Mouse (Mus musculus) spleen, postnatal 14 days (tissue): ENCODE measurements around the gene Rilpl1.
A peak's percentile ranks its signal among the peaks of the same experiment; 100 is the strongest.

Experiments used
- DNase-seq, 2 experiments: peaks; one replicate each; pipeline ENCODE4 v3.0.0; 2021 to 2022; ENCODE audit warnings: low spot score in 2 of 2

Rilpl1 gene

DNA sequence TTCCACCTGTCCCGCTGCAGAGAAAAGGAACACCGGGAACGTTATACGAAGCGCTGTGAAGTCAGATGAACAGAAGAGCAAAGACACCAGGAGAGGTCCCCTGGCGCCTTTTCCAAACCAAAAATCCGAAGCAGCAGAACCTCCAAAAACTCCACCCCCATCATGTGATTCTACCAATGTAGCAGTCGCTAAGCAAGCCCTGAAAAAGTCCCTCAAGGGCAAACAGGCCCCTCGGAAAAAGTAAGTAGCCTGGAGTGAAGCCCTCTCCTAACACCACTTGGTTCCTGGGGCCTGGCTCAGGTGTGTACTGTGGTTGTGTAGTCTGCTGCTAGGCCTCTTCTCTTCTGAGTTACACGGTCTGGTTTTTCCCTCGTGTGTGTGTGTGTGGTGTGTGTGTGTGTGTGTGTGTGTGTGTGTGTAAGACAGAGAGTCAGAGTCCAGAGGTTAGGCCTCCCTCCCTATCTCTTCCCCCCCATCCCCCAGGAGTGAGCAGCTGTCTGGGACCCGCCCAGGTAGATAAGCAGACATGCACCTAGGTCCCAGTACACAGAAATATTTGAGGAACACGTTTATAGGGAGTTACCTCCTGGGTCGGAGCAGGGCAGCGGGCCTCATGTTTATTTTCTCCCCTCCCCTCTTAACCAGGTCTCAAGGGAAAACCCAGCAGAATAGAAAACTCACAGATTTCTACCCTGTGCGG lies 80.4 kb downstream of the Rilpl1 start:
- no peak for DNase-seq

DNA sequence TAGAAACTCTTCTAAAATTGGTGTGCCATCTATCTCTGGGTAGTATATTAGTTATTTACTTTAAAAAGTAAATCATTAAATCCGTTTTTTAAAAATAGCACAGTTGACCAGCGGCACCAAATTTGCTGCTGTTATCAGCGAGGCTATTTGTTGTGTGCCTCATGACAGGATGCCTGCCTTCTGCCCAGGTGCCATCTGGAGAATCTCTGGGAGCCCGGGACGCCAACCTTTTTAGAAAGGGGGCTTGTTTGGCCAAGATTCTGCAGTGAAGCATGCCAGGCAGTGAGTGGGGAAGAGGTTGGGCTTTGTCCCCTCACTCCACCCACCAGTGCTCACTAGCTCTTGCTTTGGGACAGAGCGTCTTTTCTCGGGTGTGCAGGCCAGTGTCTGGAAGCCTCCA lies 81.1 kb downstream of the Rilpl1 start:
- DNase-seq: no peak

DNA sequence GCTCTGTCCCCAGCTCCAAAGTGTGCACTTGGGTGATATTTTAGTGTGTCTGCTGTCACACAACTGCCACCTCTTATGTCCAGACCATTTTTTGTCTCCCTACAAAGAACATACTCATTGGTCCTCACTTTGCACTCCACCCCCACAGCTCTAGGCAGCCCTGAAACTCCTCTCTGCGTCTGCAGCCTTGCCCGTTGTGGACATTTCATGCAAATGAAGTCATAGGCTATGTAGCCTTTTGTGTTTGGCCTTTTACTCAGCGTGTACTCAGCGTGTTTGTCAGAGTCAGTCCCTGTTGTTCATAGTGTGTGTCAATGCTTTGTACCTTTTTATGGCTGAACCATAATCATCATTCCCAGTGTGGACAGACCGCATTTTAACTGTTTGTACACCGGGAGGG lies 81.7 kb downstream of the Rilpl1 start:
- no peak for DNase-seq

DNA sequence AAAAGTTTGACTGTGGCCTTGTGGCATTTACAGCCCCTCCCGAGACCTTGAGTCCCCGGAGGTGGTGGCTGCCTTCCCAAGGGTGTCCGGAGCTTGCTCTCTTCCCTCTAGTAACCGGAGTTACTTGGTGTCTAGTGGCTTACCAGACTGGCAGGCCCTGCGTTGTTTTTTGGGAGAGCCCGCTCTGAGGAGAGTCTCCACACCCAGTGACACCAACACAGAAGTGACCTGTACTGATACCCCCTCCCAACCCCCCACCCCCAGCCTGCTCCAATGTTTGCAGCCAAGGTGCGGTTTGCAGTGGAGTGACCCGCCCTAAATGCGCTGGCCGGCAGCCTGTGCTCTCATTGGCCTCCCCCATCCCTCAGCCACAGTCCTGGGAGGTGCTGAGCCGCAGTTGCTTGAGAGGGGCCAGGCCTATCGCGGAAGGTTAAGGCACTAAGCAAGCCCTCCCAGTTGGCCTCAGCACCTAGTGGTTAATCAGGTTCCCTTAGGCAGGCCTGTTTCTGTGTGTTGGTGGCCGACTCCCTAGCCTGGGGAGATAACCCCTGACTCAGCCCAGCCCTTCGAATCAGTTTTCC lies 84.8 kb downstream of the Rilpl1 start:
- peak; percentile 29 to 36 for DNase-seq

DNA sequence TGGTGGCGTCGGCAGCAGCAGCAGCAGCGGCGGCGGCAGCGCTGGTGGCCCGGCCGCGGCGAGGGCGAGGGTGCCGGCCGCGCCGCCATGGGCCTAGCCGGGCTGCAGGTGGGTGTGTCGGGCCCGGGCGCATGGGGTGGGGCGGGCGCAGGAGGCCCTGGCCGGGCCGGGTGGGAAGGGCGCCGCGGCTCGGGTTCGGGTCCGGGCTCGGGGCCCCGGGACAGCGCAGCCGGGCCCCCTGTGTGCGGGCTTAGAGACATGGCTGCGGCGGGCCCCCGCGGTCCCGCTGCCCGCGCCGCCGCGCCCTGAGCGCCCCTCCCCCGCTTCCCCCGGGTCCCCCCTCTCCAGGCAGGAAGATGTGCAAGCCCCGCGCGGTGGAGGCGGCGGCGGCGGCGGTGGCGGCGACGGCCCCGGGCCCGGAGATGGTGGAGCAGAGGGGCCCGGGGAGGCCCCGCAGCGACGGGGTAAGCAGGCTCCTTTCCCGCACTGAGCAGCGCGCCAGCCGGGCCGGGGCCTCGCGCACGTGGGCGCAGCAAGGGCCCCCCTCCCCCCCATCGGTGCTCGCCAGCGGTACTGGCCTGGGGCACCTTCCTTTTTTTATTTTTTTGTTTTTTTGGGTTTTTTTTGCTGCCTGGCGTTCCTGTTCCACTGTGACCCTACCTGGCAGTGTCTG lies 85.4 kb downstream of the Rilpl1 start:
- DNase-seq: peak; percentile 46 to 53

DNA sequence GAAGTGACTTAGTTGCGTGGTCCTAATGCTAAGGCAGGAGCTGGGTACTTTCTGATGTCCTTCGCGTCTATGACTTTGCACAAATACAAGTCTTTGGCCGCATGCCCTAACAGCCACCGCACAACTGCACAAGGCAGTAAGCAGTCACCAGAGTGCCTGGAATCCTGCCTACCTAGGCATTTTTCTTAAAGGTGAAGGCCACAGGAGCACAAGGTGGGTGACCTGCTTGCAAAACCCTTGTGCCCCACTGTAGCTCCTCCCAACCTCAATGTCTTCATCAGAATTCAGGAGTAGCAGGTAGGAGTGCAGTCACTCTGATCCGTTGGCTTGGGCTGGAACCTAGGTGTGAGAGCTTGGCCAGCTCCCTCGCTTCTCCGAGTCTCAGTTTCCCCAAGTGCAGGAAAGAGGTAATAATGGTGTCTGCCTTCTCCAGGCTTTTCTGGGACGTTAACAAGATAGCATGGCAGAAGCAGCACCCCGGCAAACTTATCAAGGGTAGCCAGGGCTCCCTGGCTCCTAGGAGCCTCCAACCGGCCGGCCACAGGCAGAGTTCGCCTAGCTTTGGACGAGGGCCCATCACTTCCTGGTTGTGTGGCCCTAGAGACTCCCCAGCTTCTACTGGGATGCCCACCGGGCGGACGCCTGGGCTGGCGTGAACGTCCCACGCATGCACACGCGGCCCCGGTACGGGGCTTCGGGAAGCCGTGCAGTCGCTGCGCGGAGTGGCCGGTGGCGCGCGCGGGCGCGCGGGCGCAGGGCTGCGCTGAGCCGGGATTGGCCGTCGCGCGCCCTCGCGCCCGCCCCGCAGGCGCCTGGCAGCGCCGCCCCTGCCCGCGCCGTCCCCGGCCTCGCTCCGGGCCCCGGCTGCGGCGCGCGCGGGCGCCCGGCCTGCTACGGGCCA lies 86.3 kb downstream of the Rilpl1 start:
- peak; percentile 56 to 69 for DNase-seq

DNA sequence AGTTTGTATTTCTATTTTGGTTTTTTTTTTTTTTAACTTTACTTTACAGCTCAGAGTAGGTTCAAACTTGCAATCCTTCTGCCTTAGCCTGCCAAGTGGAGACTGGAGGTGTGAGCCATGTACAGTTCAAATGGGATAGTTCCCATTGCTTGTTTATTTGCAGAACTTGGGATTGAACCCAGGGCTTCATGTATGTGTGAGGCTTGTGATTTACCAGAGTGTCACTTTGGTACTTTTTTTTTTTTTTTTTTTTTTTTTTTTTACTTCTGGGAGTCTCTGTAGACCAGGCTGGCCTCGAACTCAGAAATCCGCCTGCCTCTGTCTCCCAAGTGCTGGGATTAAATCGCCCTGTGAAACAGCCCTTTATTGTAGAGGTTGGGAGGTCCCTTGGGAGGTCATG lies 87.0 kb downstream of the Rilpl1 start:
- no peak for DNase-seq
